Mouse (Mus musculus): ENCODE data around the gene Arhgef10l.

The Arhgef10l gene

DNA sequence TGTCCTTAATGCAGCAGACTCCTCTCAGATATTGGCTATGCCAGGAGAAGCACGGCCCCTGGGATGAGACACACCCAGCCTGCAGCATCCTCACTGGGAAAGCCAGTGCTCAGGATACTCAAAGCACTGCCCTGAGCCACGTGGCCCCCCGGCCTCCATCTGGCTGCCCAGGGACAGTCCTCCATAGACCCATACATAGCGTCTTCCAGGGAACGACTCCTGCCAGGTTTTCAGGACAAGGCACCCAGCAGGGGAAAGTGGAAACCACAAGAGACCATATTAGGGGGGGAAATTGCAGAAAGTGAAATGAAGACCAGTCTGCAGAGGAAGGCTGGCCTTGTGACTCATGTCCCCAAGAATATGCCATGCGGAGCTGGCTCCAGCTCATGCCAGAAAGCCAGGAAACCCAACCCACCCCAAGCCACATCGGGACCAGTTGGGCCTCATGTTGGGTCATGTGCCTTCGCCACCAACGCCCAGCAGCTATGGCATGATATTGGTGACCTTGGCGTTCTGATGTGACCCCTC lies 30.9 kb downstream of the Arhgef10l start:
- DNase-seq (ENCODE audit: low spot score in 2 of 2) = no peak

DNA sequence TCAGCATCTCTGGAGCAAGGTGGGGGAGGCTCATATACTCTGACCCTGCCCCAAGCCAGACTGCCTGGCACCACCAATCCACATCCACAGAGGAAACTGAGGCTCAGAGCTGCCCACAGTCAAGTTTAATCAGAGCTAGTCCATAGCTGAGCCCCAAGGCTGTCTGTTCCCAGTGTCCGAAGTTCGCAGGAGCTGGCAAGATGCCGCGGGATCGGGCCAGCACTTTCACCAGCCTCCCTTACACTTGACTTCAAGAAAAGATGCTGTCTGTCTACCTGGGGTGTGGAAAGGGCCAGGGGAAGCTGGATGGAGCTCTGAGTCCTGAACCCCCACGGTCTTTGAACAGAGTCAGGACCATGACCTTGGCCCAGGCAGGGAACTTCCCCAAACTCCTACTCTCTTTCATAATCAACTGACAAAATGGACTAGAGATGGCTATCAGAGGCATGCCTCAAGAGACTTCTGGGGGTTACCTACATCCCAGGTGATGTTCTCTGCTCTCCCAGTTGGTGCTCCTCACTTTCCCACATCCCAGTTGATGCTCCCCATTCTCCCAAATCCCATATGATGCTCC lies 34.4 kb downstream of the Arhgef10l start:
- DNase-seq (ENCODE audit: low spot score in 2 of 2) = no peak

DNA sequence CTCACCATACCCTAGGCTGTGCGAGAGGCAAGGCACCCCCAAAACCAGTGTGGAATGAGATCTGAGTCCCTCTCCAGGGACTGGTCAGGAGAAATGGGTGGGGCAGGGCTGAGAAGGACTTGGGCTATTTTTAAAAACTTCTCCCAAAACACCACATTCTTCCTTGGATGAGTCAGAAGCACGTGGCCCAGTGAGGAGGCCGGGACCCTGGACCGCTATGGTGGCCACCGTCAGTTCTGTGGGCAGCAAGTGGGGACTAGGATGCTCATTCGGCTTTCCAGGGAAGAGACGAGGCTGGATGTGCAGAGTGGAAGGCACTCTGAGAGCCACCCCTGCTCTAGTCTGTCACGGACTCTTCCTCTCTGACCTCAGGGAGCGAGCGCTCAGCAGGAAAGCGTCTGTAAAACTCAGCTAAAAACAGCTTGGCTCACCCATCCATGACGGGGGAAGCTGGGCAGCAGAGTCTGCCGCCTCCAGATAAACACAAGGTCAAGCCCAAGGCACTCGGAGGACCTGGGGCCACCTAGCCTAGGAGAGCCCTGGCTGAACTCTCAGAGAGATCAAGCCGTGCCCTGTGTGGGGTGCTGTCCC lies 35.1 kb downstream of the Arhgef10l start:
- no peak for DNase-seq (ENCODE audit: low spot score in 2 of 2)

DNA sequence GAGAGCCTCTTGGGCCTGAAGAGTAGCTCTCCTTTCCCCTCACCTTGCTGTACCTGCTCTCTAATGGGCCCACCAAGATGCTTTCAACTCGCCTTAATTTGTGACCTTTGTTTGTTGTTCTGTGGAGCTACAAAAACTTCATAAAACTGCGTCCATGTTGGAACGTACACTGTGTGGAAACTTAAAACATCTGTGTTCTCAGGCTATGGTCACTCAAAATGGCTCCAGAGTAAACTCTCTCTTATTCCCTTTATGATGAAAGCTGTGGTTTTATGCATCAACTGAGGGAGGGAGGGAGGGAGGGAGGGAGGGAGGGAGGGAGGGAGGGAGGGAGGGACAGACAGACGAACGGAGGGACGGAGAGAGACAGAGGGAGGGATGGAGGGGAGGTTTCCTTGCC lies 35.7 kb downstream of the Arhgef10l start:
- no peak for DNase-seq (ENCODE audit: low spot score in 2 of 2)

DNA sequence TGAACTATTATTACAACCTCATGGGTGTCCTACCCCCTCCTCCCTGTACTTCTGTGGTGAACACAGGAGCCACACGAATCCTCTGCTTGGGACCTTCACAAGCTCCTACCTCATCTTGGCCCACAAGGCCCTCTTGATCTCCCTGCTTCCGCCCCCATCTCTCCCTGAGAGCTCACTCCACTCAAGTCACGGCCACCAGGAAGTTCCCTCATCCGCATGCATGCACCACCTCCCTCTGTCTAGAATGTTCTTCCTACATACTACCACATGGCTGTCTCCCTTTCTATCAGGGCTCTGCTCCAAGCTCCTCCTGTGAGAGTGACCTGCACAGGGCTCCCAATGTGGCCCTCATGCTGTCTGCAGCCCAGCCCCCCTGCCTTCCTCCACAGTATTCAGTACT lies 36.8 kb downstream of the Arhgef10l start:
- no peak for DNase-seq (ENCODE audit: low spot score in 2 of 2)

DNA sequence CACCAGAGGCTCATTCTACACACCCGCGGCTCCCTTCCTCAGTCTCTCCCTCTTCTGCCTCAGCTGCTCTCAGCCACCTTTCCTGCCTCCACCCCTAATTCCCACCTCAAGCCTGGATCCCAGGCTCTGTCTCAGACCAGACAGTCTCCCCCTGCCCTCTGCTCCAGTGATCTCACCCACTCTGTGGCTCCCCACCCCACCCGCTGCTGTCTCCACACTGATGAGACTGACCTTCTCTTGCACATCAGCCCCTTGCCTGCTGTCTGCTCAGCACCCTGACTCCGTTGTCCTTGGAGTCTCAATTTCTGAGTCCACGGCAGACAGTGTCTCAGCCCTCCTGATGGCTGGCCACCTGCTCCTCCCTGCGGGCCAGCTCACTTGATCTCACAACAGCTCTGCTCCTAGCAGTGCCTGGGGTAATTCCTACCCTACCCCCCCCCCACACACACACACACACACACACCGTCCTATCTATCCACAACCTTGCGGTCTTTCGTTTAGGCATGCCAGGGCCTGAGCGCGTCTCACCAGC lies 37.3 kb downstream of the Arhgef10l start:
- no peak for DNase-seq (ENCODE audit: low spot score in 2 of 2)

DNA sequence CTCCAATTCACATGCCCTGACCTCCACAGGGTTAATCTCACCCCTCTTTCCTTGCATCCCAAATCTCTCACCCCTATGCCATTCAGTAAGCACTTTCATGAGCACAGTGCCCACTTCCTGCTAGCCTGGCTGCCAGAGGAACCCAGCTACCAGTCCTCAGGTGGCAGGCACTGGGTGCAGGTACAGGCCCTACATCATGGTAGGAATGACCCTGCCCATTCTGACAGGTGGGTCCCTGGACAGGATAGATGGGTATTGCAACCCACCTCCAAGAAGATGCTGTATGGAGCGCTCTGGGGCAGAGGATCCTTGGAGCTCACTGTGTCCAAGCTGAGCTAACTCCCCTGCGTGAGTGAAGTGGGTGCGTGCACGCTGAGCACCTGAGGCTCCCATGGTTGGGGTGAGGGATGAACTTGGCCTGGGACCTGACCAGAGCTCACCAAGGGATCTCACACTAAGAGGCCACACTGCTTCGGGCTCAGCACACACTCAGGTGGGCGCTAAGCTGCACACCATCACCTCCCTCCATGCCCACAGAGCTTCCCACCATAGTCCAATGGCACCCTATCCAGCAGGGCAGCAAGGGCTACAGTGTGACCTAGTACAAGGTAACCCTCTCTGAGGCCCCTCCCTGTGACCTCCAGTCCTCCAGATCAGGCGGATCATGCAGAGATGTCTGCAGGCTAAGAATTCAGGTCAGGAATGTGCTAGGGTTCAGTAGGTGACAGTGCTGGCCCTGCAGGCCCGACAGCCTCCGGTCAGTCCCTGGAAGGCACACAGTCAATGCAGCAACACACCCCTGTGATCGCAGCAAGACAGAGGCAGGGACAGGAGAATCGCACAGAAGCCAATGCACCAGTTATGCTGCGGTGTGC lies 39.9 kb downstream of the Arhgef10l start:
- no peak for DNase-seq (ENCODE audit: low spot score in 2 of 2)

DNA sequence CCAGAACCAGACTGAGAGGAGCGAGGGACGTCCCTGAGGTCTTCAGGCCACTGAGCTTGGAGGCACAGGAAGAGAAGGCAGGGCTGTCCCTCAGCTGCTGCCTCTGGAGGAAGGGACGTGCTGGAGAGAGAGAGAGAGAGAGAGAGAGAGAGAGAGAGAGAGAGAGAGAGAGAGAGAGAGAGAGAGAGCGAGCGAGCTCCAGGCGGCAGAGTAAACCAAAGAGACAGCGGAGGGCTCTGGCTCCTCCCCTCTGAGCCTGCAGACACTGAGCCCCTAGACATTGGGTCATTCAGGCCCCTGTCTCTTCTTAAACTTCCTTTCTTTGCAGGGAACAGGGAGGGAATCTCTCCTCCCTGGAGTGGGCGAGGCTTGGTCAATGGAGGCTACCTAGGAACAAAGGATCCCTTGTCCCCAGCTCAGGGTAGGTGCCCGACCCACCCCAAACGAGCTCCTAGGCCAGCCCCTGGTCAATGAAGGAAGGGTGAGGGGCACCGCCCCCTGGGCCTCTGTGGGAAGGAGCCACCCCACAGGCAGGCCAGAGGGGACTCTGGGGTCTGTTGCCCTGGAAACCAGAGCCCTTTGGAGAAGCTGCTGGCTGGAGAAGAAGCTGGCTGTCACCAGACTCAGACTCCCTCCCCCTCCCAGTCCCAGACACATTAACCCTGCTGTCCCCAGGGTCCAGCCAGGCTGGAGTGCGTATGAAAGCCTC lies 41.2 kb downstream of the Arhgef10l start:
- DNase-seq (ENCODE audit: low spot score in 2 of 2) = peak in 1 of 2 experiments; percentile 60

DNA sequence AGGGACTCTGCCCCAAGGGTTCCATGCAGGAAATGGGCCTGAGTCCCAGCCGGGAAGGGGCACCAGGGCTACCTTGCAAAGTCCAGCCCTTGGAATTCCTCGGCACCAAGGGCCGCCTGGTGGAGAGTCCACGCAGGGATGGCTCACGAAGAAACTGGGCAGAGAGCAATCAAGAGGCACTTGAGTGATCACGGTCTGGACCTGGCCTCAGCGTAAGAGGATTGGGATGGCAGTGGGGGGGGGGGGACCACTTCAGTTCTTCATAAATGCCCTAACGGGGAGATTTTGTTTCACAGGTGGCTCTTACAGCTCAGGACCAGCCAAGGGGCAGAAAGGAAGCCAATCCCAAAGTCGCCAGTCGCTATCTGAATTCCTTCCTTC lies 41.7 kb downstream of the Arhgef10l start:
- no peak for DNase-seq (ENCODE audit: low spot score in 2 of 2)

DNA sequence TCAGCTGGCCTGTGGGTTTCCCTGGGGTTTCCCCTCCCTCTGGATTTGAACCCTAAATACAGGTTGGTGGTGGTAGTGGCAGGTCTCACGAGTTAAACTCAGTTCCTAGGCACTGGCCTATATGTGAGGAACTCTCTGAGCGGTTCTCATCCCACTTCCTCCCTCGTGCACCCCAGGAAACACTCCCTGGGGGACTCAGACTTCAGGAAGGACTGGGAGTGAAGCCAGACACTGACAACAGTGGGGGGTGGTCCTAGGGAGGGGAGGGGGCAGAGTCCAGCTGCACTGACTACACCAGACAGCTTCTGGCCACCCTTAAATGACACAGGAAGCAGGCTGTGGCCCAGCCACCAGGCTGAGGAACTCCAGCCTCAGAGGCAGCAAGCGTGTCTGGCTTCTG lies 43.0 kb downstream of the Arhgef10l start:
- DNase-seq (ENCODE audit: low spot score in 2 of 2) = no peak

DNA sequence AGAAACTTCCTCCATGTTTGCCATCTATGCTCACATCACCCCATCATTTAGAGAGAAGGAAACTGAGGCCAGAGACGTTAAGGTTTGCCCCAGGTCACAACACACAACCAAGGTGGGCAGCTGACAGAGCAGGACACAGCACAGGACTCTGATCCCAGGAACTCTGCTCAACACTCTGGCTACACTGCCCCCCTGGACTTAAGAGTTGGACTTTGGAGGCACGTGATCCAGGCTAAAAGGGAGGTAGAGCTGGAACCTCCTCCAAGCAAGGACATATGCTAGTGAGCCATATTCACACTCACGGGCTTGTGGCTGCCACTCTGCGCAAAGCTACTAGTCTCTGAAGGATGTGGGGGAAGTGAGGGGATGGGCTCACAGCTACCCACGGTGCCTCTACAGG lies 45.3 kb downstream of the Arhgef10l start:
- no peak for DNase-seq (ENCODE audit: low spot score in 2 of 2)

DNA sequence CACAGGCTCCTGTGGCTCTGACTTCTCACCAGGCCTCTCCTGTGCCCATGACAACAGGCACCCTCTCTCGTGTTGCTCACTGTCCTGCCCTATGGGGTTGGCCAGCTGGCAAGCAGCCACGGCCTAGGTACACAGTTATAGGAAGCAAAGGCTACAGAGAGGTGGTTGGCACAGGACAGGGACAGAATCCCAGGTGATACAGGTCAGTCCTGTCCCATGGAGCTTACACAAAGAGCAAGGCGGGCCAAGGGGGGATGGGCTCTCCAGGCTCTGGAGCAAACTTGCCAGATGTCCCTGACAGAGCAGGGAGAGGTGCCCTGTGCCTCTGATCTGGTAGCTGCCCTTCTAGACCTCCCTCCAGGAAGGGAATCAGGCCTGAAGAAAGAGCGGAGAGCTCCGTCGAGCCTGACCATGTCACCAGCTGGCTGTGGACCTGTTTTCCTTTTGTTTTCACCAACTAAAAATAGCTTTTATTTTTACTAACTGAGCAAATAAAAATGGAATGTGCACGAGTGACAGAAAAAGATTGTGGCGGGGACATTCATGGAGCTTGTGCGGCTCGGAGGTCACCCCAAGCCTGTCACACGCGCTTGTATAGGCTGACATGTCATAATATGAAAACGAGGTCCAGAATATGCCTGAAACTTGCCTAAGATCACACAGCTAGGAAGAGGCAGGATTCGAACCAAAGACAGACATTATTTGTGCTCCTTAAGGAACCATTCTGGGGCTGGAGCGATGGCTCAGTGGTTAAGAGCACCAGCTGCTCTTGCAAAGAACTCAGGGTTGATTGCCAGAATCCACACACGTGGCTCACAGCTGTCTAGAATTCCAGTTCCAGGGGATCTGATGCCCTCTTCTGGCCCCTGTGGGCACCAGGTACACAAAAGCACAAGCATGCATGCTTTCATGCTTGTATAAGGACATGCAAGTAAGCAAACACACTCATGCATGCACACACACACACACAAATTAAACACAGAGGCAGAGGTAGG lies 48.1 kb downstream of the Arhgef10l start:
- DNase-seq (ENCODE audit: low spot score in 2 of 2) = no peak

DNA sequence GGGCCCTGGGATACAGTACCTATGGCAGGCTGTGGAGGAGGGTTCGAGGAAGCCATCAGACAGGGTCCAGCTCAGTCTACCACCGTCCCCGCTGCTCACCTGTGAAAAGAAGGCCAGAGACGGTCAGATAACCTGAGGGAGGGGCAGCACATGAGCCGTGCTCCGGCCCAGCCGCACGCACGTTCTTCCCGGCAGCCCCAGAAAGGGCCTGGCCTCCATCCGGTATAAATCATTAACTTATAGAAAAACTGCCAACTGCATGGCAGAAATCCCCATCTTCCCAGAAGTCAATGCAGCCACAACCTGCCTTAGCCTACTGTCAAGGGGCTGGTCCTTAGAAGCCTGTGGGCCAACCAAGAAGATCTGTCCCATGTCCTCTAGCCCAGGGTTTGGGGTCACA lies 48.9 kb downstream of the Arhgef10l start:
- DNase-seq (ENCODE audit: low spot score in 2 of 2) = no peak

DNA sequence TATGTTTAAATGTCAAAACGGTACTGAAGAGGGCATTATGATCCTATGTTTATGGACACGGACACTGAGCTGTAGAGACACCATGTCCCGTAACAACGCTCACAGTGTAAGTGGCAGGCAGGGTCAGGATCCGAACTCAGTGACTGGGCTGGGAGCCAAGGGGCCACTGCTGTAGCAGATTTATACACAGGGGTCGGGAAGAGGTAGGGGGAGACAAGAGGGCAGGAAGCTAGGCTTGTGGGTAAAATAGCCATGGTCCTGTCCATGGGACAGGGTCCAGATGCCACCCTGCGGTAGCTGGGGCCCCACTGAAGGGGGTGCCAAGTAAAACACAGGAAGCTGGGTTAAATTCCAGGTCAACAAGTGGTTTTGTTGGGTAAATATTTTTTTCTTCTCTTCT lies 49.6 kb downstream of the Arhgef10l start:
- DNase-seq (ENCODE audit: low spot score in 2 of 2) = no peak

DNA sequence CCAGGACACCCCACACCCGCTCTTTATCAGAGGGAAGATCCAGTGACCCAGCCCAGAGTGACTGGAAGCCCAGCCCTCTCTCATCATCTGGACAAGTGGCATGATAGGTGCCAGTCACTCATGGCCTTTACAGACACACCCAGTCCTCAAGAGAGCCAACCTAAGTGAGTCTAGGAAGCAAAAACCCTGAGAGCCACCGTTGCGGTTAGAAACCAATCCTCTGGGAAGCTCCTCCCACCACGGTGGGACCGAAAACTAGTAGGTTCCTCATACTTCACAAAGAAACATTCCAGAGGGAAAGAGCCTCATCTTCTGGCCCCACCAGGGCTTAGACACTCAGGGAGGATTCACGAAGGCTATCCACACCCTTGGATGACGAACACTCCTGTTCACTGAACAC lies 50.0 kb downstream of the Arhgef10l start:
- no peak for DNase-seq (ENCODE audit: low spot score in 2 of 2)

DNA sequence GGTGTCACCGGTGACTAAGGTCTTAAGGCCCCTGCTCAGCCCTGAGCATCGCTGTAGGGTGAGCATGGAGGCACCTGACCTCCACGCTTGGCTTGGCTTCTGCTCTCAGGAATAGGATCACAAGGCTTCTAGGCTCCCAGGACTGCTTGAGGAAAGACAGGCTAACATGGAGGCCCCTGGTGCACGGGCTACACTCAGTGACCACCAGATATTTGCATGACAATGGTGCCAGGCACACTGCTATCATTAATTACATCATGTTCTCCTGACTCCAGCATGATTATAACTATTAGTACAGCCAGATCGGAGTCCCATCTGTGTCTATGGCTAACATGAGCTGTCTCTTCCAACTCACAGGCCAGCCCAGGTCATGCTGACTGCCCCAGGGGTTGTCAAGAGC lies 51.3 kb downstream of the Arhgef10l start:
- no peak for DNase-seq (ENCODE audit: low spot score in 2 of 2)

DNA sequence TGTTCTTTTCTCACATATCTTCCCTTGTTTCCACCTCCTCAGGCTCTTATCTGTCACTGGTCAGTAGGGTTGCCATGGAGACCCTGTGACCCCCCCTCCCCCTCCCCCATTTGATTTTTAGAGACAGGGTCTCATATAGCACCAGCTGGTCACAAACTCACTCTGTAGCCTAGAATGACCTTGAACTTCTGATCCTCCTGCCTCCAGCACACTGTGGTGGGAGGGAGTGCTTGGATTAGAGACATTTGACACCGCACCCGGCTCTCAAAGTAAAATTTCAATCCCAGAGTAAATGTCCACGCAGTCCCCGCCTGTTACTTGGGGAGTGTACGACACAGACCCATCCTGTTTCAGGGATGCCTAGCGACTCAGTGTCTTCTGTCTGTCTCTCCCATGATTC lies 51.7 kb downstream of the Arhgef10l start:
- DNase-seq (ENCODE audit: low spot score in 2 of 2) = no peak

DNA sequence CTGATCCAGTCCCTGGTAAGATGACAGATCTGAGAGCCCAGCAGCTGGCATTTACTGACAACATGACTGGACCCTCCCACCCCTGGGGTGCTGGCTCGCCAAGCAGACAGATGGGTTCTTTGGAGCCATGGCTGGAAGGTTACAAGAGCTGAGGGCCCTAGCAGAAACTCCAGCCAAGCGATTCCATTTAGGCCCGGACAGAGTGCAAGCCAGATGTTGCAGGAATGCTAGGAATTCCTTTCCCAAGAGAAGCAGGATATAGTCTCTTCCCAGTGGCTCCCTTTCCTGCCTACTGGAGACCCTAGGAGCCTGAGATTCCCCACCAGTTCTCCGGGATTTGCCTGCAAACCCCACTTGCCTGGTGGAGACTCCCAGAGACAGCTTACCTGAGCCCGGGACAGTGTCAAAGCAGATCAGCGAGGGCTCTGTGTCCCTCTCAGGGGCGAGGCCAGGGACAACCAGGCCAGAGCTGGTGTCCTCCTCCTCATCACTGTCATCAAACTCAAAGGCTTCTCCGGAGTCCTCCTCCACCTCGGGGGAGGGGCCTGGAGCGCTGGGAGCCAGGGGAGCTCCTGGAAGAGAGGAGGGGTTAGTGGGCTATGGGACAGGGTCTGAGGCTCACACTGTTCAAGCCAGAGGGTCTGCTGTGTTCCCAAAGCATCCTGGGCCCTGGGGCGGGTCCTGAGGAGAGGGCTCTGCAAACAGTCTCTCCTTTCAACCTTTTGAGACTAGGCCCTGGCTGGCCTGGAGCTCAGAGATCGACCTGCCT lies 54.8 kb downstream of the Arhgef10l start:
- no peak for DNase-seq (ENCODE audit: low spot score in 2 of 2)

DNA sequence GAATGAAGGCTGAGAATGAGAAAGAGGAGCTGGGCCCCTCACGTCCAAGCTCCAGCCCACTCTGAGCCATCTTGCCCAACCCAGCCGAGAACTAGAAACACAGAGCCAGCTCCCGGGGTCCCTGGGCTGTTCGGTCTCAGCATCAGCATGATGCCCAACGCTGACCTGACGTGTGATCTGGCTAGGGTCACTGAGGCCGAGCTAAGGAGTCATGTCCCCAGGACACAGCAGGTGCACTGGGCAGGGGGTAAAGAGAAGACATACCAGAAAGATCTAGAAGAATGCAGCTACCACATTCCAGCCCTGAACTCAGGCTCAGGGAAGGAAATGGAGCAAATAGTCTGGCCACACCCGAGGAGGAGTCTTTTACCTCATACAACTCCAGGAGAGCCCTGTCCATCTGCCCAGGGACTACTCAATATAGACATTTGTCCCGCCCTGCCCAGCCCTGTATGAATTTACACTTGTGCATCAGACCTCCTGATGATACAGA lies 57.5 kb downstream of the Arhgef10l start:
- no peak for DNase-seq (ENCODE audit: low spot score in 2 of 2)

DNA sequence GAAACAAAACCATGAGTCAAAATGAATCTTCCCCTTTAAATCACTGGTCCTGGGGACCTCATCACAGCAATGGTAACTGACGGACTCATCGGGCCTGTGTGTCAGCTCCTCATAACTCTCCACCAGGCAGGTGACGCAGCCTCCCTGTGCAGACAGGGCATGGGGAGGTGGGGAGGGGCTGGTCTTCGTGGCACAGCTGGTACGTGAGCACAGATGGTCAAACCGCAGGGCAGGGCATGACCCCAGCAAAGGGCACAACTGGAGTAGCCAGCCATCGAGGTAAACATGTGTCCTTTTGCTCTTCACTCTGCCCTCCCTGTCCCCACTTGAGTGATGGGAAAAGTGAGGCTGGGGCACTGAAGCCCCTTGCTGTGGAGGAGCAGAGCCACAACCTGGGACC lies 59.0 kb downstream of the Arhgef10l start:
- DNase-seq (ENCODE audit: low spot score in 2 of 2) = no peak
